Mouse (Mus musculus) midbrain, embryonic 13.5 days (tissue): ENCODE measurements around the gene Irx4. TPM values are rescaled to one million over a fixed set of nuclear protein-coding genes. Genes with fewer than 3 reads are reported as not detected.

Source experiments
- ATAC-seq: fragments of 200-750 bp; cut with Nextera tagmentation; 2 replicates; pipeline ENCODE4 v1.8.0; 2017; ENCODE audit warnings: mild to moderate bottlenecking, moderate TSS enrichment, moderate library complexity
- H3K27ac ChIP-seq: fragments of 300-500 bp; sonication (generic); 2 replicates; pipeline ENCODE4 v1.5.1; 2015; ENCODE audit warnings: inconsistent platforms, mild to moderate bottlenecking, moderate library complexity
- H3K27me3 ChIP-seq: fragments of 300-500 bp; sonication (generic); 2 replicates; pipeline ENCODE4 v1.6.1; 2015; ENCODE audit warnings: mild to moderate bottlenecking, inconsistent platforms
- H3K36me3 ChIP-seq: fragments of 300-500 bp; sonication (generic); 2 replicates; pipeline ENCODE4 v1.6.1; 2015; ENCODE audit warnings: mild to moderate bottlenecking, inconsistent platforms
- H3K4me1 ChIP-seq: fragments of 300-500 bp; sonication (generic); replicated peaks from 2 replicates; pipeline ENCODE4 v1.6.1; 2015; ENCODE audit warnings: inconsistent platforms
- H3K4me2 ChIP-seq: fragments of 300-500 bp; sonication (generic); replicated peaks from 2 replicates; pipeline ENCODE4 v1.6.1; 2015; ENCODE audit warnings: moderate library complexity, mild to moderate bottlenecking, inconsistent platforms
- H3K4me3 ChIP-seq: fragments of 300-500 bp; sonication (generic); replicated peaks from 2 replicates; pipeline ENCODE4 v1.5.1; 2015; ENCODE audit warnings: mild to moderate bottlenecking, inconsistent platforms
- H3K9ac ChIP-seq: fragments of 300-500 bp; sonication (generic); replicated peaks from 2 replicates; pipeline ENCODE4 v1.6.1; 2015; ENCODE audit warnings: mild to moderate bottlenecking, inconsistent platforms
- H3K9me3 ChIP-seq: fragments of 300-500 bp; sonication (generic); 2 replicates; pipeline ENCODE4 v1.6.1; 2016; ENCODE audit warnings: mild to moderate bottlenecking, inconsistent platforms
- WGBS: fragments of 180-500 bp; shearing (Covaris S2); methylation state at CpG from one replicate; pipeline ENCODE4 v1.1.7; 2015; 5-methylcytosine and 5-hydroxymethylcytosine counted together
- polyA plus RNA-seq: library from polyadenylated mRNA; unstranded; fragments of >200 nt; fragmentation: Nextera tagmentation; extraction: Ambion mirVana; gene quantifications from 2 replicates; pipeline ENCODE4 v1.2.1, GENCODE M21; 2015

Gene Irx4
- polyA plus RNA-seq, 1 experiment from 2014 or later = 1.5 TPM

DNA sequence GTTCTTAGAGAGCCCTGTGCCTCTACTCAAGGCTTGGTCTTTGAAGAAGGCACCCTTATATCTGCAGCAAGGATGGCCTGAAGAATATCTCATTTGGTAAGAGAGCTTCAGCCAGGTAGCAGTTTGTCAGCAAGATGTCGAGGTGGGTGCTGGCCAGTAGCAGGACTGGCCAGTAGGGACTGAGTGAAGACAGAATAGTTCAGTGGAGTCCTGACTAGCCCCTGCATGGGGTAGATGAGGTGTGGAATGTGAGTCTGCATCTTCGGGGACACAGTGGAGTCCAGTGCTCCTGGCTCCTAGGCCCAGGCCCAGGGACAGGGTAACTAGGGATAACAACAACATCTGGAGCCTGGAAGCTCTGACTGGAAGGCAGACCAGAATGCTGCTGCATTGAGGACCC is 1.6 kb downstream of the Irx4 start:
- no peak overlapping the region for H3K4me2 ChIP-seq
- H3K9me3 ChIP-seq = no peaks in the 10 kb centered on the region
- 0 out of 2 replicates have a peak overlapping the region, but pooled peaks have one; percentile 3 for H3K4me3 ChIP-seq
- WGBS = 22% methylated on average over 2 of the region's 2 CpGs
- no peak overlapping the region for H3K9ac ChIP-seq
- H3K27ac ChIP-seq = no peak overlapping the region
- no peak for ATAC-seq
- H3K4me1 ChIP-seq = peaks cover 43% of the 10 kb centered on the region
- no peaks in the 10 kb centered on the region for H3K36me3 ChIP-seq
- H3K27me3 ChIP-seq = peaks cover 99% of the 10 kb centered on the region

DNA sequence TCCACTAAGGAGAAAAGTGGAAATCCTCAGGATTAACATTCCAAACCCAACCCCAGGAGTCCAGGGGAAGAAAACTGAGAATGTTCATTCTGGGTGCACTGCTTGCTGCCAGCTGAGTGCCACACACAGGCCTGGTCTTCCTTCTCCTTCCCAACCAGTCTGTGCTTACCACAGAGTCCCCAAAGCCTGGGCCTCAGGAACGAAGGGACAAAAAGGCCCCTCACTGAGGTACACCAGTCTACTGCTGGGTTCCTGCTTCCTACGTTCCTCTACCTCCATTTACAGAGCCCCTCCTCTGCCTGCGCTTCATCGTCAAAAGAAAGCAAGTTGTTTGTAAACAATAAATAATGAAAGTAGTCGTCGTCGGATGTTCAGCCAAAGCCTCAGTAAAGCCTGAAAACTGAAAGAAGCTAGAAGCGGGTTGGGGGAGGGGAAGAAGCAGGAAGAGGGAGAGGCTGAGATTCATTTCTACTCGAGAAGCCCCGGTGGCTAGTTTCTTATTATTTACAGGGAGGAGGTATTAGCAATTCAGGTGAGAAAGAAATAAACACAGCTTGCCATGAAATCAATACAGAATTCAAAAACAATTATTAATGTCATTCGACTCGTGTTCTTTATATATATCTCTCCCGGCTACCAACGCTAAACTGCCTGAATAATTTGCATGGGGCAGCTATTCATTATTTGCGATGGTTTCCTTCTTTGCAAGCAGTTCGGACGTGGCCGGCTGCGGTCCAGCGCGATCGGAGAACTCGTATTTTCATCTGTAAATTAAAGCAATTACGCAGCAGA is 2.3 kb downstream of the Irx4 start:
- Histone ChIP-seq H3K4me1 (peaks cover 43% of the 10 kb centered on the region), H3K9me3 (no peaks in the 10 kb centered on the region), H3K4me2 (peak overlapping the region; percentile 40), H3K9ac (peak overlapping the region; percentile 32; the same call in 1 of the 2 replicates), H3K36me3 (no peaks in the 10 kb centered on the region), H3K4me3 (peak overlapping the region; percentile 22), H3K27ac (no peak overlapping the region), H3K27me3 (peaks cover 99% of the 10 kb centered on the region)
- no peak for ATAC-seq
- 2% methylated on average over 24 of the region's 24 CpGs for WGBS

DNA sequence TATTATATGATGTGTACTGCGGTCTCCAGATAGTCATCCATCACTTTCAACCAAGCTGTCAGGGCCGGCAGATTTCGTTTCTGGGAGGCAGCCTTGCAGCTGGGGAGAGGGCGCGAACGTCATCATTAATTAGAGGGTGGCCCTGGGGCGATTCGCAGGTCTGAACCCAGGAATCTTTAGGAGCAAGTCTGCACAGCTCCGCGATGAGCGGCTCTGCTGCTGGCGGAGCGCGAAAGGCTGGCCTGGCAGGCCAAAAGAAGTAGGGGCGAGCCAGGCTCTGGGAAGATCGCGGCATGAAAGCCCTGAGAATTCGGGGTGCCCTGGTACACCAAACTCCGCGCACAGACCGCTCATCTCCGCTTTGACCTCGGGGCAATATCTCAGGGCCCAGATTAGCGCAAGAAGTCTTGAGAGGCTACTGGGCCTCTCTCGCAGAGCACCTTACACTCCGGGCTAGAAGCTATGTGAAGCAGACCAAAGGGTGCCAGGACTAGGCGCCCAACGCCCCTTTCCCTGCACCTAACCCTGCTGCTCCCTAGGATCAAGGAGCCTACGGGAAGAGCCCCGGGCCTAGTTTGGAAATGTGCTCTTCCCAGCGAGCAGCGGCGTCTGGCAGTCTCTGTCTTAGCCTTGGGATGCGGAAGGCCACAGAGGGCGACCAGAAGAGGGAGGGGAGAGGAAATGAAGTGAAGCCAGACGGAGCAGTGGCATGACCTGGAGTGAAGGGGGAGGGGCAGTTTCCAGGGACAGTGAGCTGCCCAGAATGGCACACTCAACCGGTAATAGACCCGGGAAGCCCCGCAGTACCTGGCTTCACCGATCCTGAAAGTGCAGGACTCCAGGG is 3.1 kb downstream of the Irx4 start:
- Histone ChIP-seq H3K9me3 (no peaks in the 10 kb centered on the region), H3K27ac (no peak overlapping the region), H3K36me3 (no peaks in the 10 kb centered on the region), H3K4me3 (peak overlapping the region; percentile 22), H3K4me1 (peaks cover 46% of the 10 kb centered on the region), H3K4me2 (peak overlapping the region; percentile 40), H3K27me3 (peaks cover 99% of the 10 kb centered on the region), H3K9ac (peak overlapping the region; percentile 32; the same call in 1 of the 2 replicates)
- 1% methylated on average over 40 of the region's 40 CpGs for WGBS
- 0 out of 2 replicates have a peak, but pooled peaks have one; percentile 5 for ATAC-seq

DNA sequence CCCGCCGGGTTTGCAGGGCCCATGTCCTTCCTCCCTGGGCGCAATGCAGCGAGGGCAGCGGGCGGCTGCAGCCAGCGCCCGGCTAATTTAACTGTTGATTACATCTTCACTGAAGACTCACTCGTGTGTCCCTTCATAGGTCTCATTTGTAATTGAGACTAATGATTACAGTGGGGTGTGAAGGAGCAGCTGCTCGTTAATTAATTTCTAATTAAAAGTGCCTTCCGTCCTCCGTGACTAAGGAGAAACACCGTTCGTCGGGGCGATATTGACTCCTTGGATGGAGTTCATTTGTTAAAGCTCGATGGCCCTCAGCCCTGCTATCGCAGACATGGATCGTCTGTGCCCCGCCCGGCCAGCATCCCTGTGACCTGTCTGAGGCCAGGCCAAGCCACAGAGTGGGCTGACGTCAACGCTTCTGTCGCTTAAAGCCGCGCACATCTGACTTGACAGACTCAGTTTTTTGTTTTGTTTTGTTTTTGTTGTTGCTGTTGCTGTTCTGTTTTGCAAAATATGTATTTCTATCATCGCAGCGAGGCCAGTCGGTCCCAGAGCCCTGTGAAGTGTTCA is 4.0 kb downstream of the Irx4 start:
- Histone ChIP-seq H3K4me3 (peak overlapping the region; percentile 22), H3K9ac (no peak overlapping the region), H3K4me2 (peak overlapping the region; percentile 40), H3K36me3 (no peaks in the 10 kb centered on the region), H3K27me3 (peaks cover 99% of the 10 kb centered on the region), H3K9me3 (no peaks in the 10 kb centered on the region), H3K27ac (no peak overlapping the region), H3K4me1 (peaks cover 53% of the 10 kb centered on the region)
- no peak for ATAC-seq
- 3% methylated on average over 29 of the region's 29 CpGs for WGBS

DNA sequence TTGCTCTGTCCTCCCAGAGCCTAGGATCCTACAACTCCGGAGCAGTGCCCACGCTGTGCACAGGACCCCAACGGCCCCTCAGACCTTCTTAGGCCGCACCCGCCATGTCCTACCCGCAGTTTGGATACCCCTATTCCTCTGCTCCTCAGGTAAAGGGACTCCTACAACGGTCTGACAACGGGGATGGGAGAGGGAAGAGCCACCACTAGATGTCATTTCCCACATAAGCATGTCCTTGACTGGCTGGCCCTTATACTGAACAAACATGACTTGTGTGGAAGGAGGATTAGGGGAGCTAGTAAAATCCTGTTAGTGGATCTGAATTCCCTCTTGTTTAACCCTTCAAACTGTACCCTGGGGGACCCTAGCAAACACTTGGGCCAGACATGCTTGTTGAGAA is 4.6 kb downstream of the Irx4 start:
- Histone ChIP-seq H3K4me2 (no peak overlapping the region), H3K27ac (no peak overlapping the region), H3K9ac (no peak overlapping the region), H3K9me3 (no peaks in the 10 kb centered on the region), H3K4me3 (0 out of 2 replicates have a peak overlapping the region, but pooled peaks have one; percentile 15), H3K36me3 (no peaks in the 10 kb centered on the region), H3K27me3 (peaks cover 99% of the 10 kb centered on the region), H3K4me1 (peaks cover 53% of the 10 kb centered on the region)
- no peak for ATAC-seq
- WGBS = 14% methylated on average over 8 of the region's 8 CpGs

DNA sequence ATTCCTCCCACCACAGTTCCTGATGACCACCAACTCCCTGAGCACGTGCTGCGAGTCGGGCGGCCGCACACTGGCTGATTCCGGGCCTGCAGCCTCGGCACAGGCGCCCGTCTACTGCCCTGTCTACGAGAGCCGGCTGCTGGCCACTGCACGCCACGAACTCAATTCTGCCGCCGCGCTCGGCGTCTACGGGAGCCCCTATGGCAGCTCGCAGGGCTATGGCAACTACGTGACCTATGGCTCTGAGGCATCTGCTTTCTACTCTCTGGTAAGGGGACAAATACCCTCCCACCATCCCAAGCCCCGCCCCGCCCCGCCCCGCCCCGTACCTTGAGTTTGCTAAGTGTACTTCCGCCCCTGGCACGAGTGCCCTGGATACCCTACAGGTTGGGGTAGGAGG is 5.2 kb downstream of the Irx4 start:
- H3K4me1 ChIP-seq = peaks cover 50% of the 10 kb centered on the region
- peak overlapping the region; percentile 38 for H3K4me2 ChIP-seq
- under 1% methylated on average over 28 of the region's 28 CpGs for WGBS
- no peak overlapping the region for H3K27ac ChIP-seq
- no peaks in the 10 kb centered on the region for H3K36me3 ChIP-seq
- no peaks in the 10 kb centered on the region for H3K9me3 ChIP-seq
- 0 out of 2 replicates have a peak overlapping the region, but pooled peaks have one; percentile 28 for H3K9ac ChIP-seq
- H3K27me3 ChIP-seq = peaks cover 99% of the 10 kb centered on the region
- ATAC-seq = peak; percentile 59
- H3K4me3 ChIP-seq = peak overlapping the region; percentile 15

DNA sequence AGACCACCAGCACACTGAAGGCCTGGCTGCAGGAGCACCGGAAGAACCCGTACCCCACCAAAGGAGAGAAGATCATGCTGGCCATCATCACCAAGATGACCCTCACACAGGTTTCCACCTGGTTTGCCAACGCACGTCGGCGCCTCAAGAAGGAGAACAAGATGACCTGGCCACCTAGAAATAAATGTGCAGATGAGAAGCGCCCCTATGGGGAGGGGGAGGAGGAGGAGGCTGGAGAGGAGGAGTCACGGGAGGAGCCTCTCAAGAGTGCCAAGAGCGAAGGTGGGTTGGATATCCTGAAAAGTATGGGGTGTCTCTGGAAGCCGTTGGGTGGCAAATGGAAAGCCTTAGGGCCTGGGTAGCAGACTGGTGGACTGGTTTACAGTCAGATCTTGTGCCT is 7.3 kb downstream of the Irx4 start:
- Histone ChIP-seq H3K27me3 (peaks cover 99% of the 10 kb centered on the region), H3K27ac (no peak overlapping the region), H3K4me3 (no peak overlapping the region), H3K9me3 (no peaks in the 10 kb centered on the region), H3K4me1 (peaks cover 59% of the 10 kb centered on the region), H3K36me3 (no peaks in the 10 kb centered on the region), H3K9ac (no peak overlapping the region), H3K4me2 (no peak overlapping the region)
- ATAC-seq = no peak
- 3% methylated on average over 10 of the region's 10 CpGs for WGBS

DNA sequence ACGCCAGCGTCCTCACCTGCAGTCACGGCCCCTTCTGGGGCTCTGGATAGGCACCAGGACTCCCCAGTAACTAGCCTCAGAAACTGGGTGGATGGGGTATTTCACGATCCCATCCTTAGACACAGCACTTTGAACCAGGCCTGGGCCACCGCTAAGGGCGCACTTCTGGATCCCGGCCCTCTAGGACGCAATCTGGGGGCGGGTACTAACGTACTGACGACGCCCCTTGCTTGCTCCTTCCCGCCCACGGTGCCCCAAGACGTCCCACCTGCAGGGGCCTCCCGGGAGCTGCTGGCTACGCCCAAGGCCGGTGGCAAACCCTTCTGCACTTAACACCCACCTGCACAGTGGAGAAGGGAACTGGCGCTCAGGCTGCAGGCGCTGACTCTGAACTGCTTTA is 8.4 kb downstream of the Irx4 start:
- Histone ChIP-seq H3K9ac (no peak overlapping the region), H3K27ac (no peak overlapping the region), H3K4me3 (no peak overlapping the region), H3K9me3 (no peaks in the 10 kb centered on the region), H3K4me1 (peaks cover 50% of the 10 kb centered on the region), H3K4me2 (no peak overlapping the region), H3K27me3 (peaks cover 99% of the 10 kb centered on the region), H3K36me3 (no peaks in the 10 kb centered on the region)
- WGBS = 2% methylated on average over 20 of the region's 20 CpGs
- no peak for ATAC-seq

DNA sequence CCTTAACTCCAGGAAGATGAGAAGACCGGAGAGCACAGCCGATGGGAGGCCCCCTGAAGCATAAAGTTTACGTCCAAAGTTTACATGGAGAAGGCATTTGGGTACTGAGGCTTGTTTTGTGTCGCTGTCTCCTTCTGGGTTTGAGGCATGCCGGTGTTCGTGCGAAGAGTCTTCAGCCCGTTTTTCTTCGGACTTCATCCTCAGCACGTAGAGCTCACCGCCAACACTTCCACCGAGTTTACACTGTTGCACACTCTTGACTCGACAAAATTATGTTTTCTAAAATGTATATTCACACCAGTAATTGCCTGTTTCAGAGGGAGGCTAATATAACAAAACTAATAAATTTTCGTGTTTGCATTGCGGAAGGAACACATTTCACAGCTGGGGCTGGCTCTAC is 9.0 kb downstream of the Irx4 start:
- ATAC-seq = no peak
- Histone ChIP-seq H3K27me3 (peaks cover 99% of the 10 kb centered on the region), H3K27ac (no peak overlapping the region), H3K9me3 (no peaks in the 10 kb centered on the region), H3K36me3 (no peaks in the 10 kb centered on the region), H3K4me3 (no peak overlapping the region), H3K4me1 (peaks cover 44% of the 10 kb centered on the region), H3K4me2 (no peak overlapping the region), H3K9ac (no peak overlapping the region)
- 5% methylated on average over 15 of the region's 15 CpGs for WGBS

DNA sequence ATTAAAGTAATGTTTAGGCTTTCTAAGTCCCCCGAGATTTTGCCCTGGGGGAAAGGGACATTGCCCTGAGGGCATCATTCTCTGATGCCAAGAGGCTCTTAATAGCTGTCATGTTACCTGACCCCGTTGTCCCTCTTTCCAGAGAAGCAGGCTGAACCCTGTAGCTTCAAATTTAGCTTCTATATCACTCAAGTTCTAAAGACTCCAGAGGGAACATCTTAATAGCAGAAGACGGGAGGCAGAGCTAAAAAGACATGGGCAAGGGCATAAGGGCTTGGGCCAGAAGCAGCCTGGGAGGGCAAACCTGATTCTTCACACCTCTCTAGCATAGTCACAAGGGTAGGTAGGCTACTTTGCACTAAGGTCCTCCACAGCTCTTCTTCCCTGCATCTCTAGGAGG is 9.6 kb downstream of the Irx4 start:
- Histone ChIP-seq H3K27me3 (peaks cover 99% of the 10 kb centered on the region), H3K36me3 (no peaks in the 10 kb centered on the region), H3K4me3 (no peak overlapping the region), H3K9me3 (no peaks in the 10 kb centered on the region), H3K27ac (no peak overlapping the region), H3K9ac (no peak overlapping the region), H3K4me2 (no peak overlapping the region), H3K4me1 (peaks cover 42% of the 10 kb centered on the region)
- no peak for ATAC-seq
- 17% methylated on average over 3 of the region's 3 CpGs for WGBS

DNA sequence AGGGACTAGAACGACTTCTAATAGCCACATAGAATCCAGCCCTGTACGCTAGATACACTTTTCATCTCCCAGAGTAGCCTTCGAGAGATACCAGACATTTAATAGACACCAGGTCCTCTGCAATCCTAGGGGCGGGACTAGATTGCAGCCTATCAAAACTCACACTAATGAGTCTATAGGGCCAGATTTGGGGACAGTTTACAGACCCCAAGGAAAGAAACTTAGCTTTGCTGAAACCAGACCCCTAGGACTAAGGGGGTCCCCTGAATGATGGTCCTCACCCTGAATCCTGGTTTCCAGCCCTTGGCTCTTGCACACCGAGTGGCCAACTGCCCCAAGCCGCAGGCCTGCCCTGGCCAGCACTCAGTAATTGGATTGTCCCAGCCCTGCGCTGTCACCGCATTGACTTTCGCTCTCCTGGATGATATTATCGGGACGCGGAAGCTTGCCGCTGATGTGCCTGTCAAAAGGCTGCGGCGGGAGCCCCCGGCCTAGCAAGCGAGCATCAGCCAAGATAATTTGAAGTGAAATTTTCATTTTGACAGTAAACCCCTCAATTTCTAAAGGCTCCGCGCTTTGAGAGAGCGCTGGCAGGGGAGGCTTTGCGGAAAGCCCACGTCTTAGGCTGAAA is 10.3 kb downstream of the Irx4 start:
- WGBS = 1% methylated on average over 22 of the region's 22 CpGs
- Histone ChIP-seq H3K27me3 (peaks cover 99% of the 10 kb centered on the region), H3K9me3 (no peaks in the 10 kb centered on the region), H3K36me3 (no peaks in the 10 kb centered on the region), H3K4me3 (peak overlapping the region; percentile 35), H3K9ac (0 out of 2 replicates have a peak overlapping the region, but pooled peaks have one; percentile 14), H3K27ac (no peak overlapping the region), H3K4me1 (peaks cover 36% of the 10 kb centered on the region), H3K4me2 (peak overlapping the region; percentile 59)
- ATAC-seq = no peak
